Mouse (Mus musculus) intestine, postnatal 0 days (tissue): ENCODE data around the gene Acap2. TPM values are rescaled to one million over a fixed set of nuclear protein-coding genes. Genes with fewer than 3 reads are reported as not detected.

ENCODE experiments used
- ATAC-seq: fragments of 200-750 bp; cut with Nextera tagmentation; 2 replicates; pipeline ENCODE4 v1.8.0; 2017; ENCODE audit warnings: mild to moderate bottlenecking, moderate TSS enrichment, moderate library complexity
- H3K27ac ChIP-seq: fragments of 300-500 bp; sonication (generic); 2 replicates; pipeline ENCODE4 v1.5.1; 2014; ENCODE audit warnings: mild to moderate bottlenecking, low read depth, low read length, moderate library complexity
- H3K27me3 ChIP-seq: fragments of 300-500 bp; sonication (generic); replicated peaks from 2 replicates; pipeline ENCODE4 v1.6.1; 2014; ENCODE audit warnings: low read length, mixed read lengths; ENCODE audit not compliant: control insufficient read depth, insufficient read depth
- H3K36me3 ChIP-seq: fragments of 300-500 bp; sonication (generic); 2 replicates; pipeline ENCODE4 v1.6.1; 2014; ENCODE audit warnings: mild to moderate bottlenecking, moderate library complexity; ENCODE audit not compliant: control insufficient read depth, insufficient read depth
- H3K4me1 ChIP-seq: fragments of 300-500 bp; sonication (generic); replicated peaks from 2 replicates; pipeline ENCODE4 v1.6.1; 2014; ENCODE audit warnings: antibody characterized with exemption, low read length, mixed read lengths; ENCODE audit not compliant: control insufficient read depth, insufficient read depth
- H3K4me2 ChIP-seq: fragments of 300-500 bp; sonication (generic); replicated peaks from 2 replicates; pipeline ENCODE4 v1.6.1; 2014; ENCODE audit warnings: low read depth, mild to moderate bottlenecking, moderate library complexity
- H3K4me3 ChIP-seq: fragments of 300-500 bp; sonication (generic); 2 replicates; pipeline ENCODE4 v1.5.1; 2014; ENCODE audit warnings: low read depth, low read length
- H3K9ac ChIP-seq: fragments of 300-500 bp; sonication (generic); 2 replicates; pipeline ENCODE4 v1.6.1; 2014; ENCODE audit warnings: mild to moderate bottlenecking, low read depth, low read length
- H3K9me3 ChIP-seq: fragments of 300-500 bp; sonication (generic); 2 replicates; pipeline ENCODE4 v1.6.1; 2016; ENCODE audit warnings: mixed run types; ENCODE audit not compliant: control insufficient read depth
- CTCF ChIP-seq: sonication (generic); IDR thresholded peaks from 2 replicates; pipeline ENCODE4 v1.5.1; 2016; ENCODE audit warnings: low read depth, mild to moderate bottlenecking, control low read depth, antibody characterized with exemption, moderate library complexity
- WGBS: fragments of 180-500 bp; shearing (Covaris S2); extraction: QIAGEN DNeasy Blood & Tissue Kit; methylation state at CpG from one replicate; pipeline ENCODE4 v1.1.7; 2014; 5-methylcytosine and 5-hydroxymethylcytosine counted together
- polyA plus RNA-seq: library from polyadenylated mRNA; unstranded; fragments of >200 nt; fragmentation: Nextera tagmentation; extraction: Ambion mirVana; gene quantifications from 2 replicates; pipeline ENCODE4 v1.2.1, GENCODE M21; 2015

Gene Acap2
- polyA plus RNA-seq, 1 experiment from 2014 or later: 10.6 TPM

DNA sequence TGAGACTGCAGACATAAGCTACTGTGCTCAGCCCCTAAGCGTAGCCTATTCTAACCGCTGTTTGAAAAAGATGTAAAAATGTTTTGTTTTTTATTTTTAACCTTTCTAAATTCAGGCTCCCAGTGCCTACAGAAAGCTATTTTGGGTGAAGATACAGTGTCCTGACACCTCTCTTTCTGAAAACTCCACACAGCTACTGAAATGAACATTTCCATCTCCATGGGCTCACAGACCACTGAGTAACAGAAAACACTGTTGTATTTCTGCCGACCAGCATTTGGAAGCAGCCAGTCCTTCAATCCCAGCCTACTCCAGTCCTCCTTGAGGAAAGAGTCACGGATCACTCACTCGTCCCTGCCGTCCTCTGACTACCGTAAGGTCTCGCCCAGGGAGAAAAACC lies 39.5 kb upstream of the Acap2 start:
- H3K4me2 ChIP-seq: no peak overlapping the region
- TF ChIP-seq CTCF: no peak
- no peaks in the 10 kb centered on the region for H3K4me1 ChIP-seq
- ATAC-seq: no peak
- no peaks in the 10 kb centered on the region for H3K36me3 ChIP-seq
- no peaks in the 10 kb centered on the region for H3K9me3 ChIP-seq
- WGBS: 94% methylated on average over 8 of the region's 8 CpGs
- H3K27ac ChIP-seq: no peak overlapping the region
- H3K4me3 ChIP-seq: no peak overlapping the region
- H3K9ac ChIP-seq: no peak overlapping the region
- no peaks in the 10 kb centered on the region for H3K27me3 ChIP-seq

DNA sequence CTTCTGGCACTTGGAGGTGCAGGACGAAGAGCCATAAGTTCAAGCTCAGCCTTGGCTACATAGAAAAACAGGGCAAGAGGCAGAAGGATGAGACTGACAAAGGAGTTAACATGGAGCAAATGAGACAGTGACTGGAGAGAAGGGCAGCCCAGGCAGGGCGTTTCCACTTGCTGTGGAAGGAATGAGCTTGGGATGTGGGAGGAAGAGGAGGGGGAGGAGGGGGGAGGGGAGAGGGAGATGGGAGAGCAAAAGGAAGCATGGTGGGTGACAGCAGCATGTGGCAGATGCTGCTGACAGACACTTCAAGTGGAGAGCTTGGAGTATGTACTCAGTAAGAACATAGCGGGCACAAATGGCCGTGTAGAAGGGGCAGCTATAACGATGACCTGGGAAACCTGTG lies 37.2 kb upstream of the Acap2 start:
- no peak overlapping the region for H3K4me3 ChIP-seq
- H3K36me3 ChIP-seq: no peaks in the 10 kb centered on the region
- H3K9me3 ChIP-seq: no peaks in the 10 kb centered on the region
- TF ChIP-seq CTCF: no peak
- no peaks in the 10 kb centered on the region for H3K27me3 ChIP-seq
- no peak overlapping the region for H3K9ac ChIP-seq
- ATAC-seq: no peak
- 81% methylated on average over 5 of the region's 5 CpGs for WGBS
- H3K4me1 ChIP-seq: no peaks in the 10 kb centered on the region; the same call in 1 of the 2 replicates
- H3K27ac ChIP-seq: no peak overlapping the region
- no peak overlapping the region for H3K4me2 ChIP-seq

DNA sequence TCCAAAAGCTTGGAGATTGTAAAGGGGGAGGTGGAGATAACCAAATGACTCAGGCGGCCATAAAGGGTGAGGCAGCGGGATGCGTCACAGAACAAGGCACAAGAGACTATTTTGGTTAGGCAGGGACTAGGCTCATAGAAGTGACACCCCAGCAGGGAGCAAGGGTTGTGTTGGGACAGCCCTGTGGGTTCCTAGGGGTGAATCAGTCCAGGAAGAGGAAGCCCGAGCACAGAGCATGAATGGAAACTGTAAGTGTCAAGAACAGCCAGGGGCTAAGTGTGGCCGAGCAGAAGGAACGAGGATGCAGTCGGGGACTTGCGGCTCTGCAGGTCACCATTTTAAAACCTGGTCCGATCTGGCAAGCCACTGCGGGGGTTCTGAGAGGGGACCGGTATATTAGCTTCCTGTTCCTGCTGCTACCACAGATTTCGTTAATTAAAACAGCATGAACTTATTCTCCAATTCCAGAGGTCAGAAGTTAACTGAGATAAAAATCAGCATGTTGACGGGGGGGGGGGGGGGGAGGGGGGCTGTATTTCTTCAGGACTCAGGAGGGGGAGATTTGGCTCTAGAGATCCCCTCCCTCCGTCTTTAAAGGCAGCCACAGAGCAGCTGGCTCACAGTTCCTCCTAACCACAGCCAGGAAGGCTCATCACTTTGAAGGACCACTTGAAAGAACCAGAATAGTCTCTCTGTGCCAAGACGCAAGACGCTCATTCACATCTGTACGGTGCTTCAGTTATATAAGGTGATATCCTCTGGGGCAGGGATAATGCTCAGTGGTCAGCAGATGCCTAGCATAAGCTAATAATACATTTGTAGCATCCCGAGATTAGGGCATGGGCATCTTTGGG lies 34.6 kb upstream of the Acap2 start:
- ATAC-seq: 0 out of 2 replicates have a peak, but pooled peaks have one; percentile 37
- no peaks in the 10 kb centered on the region for H3K36me3 ChIP-seq
- no peaks in the 10 kb centered on the region for H3K27me3 ChIP-seq
- H3K9me3 ChIP-seq: no peaks in the 10 kb centered on the region
- H3K9ac ChIP-seq: no peak overlapping the region
- no peaks in the 10 kb centered on the region; the same call in 1 of the 2 replicates for H3K4me1 ChIP-seq
- peak overlapping the region; percentile 48 for H3K4me2 ChIP-seq
- WGBS: 31% methylated on average over 18 of the region's 18 CpGs
- TF ChIP-seq CTCF: no peak
- H3K27ac ChIP-seq: no peak overlapping the region
- no peak overlapping the region for H3K4me3 ChIP-seq

DNA sequence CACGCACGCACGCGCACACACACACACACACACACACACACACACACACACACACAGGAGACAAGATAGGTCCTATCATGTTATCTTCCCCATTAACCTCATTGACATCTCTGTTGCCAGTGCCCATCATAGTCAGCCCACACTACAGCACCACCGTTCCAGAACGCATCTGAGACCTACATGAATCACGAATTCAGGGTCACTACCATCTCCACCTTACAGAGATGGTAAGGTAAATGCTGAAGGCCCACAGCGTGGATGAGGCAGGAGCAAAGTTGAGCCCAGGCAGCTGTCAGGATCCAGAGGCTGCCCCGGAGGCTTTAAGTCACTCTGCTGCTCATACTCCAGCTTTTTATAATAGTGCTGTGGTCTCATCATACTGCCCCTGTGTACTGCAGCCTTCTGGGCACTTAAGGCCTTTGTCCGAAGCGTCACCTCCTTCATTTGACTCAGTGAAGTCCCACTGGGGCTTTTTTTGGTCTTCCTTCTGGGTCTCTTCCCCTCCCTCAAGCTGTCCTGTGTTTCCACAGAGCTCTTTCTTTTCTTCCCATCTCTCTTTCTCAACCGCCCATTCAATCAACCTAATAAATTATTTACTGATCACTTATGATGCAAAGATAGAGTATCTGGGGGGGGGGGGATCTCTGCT lies 33.9 kb upstream of the Acap2 start:
- 87% methylated on average over 12 of the region's 12 CpGs for WGBS
- no peak for ATAC-seq
- no peak overlapping the region for H3K4me2 ChIP-seq
- H3K4me1 ChIP-seq: no peaks in the 10 kb centered on the region; the same call in 1 of the 2 replicates
- H3K27ac ChIP-seq: no peak overlapping the region
- H3K27me3 ChIP-seq: no peaks in the 10 kb centered on the region
- H3K9ac ChIP-seq: no peak overlapping the region
- no peak for TF ChIP-seq CTCF
- no peaks in the 10 kb centered on the region for H3K36me3 ChIP-seq
- no peak overlapping the region for H3K4me3 ChIP-seq
- no peaks in the 10 kb centered on the region for H3K9me3 ChIP-seq

DNA sequence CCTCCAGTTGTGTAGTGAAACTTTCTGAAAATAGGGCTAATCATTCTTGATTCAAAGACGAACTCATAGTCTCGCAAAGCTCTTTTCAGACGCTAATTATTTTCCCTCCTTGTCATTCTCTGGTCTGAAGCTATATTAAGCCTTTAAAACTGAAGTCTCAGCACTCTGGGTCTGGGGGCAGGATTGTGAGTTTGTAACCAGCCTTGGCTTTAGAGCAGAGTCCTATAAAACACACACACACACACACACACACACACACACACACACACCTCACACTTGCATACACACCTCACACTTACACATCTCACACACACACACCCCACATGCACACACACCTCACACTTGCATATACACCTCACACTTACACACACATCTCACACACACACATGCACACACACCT lies 33.3 kb upstream of the Acap2 start:
- WGBS: 58% methylated on average over 3 of the region's 3 CpGs
- H3K9ac ChIP-seq: no peak overlapping the region
- no peaks in the 10 kb centered on the region; the same call in 1 of the 2 replicates for H3K4me1 ChIP-seq
- TF ChIP-seq CTCF: no peak
- H3K27me3 ChIP-seq: no peaks in the 10 kb centered on the region
- no peak overlapping the region for H3K27ac ChIP-seq
- H3K4me3 ChIP-seq: no peak overlapping the region
- no peak for ATAC-seq
- peak overlapping the region; percentile 57; the same call in 1 of the 2 replicates for H3K4me2 ChIP-seq
- H3K36me3 ChIP-seq: no peaks in the 10 kb centered on the region
- H3K9me3 ChIP-seq: no peaks in the 10 kb centered on the region

DNA sequence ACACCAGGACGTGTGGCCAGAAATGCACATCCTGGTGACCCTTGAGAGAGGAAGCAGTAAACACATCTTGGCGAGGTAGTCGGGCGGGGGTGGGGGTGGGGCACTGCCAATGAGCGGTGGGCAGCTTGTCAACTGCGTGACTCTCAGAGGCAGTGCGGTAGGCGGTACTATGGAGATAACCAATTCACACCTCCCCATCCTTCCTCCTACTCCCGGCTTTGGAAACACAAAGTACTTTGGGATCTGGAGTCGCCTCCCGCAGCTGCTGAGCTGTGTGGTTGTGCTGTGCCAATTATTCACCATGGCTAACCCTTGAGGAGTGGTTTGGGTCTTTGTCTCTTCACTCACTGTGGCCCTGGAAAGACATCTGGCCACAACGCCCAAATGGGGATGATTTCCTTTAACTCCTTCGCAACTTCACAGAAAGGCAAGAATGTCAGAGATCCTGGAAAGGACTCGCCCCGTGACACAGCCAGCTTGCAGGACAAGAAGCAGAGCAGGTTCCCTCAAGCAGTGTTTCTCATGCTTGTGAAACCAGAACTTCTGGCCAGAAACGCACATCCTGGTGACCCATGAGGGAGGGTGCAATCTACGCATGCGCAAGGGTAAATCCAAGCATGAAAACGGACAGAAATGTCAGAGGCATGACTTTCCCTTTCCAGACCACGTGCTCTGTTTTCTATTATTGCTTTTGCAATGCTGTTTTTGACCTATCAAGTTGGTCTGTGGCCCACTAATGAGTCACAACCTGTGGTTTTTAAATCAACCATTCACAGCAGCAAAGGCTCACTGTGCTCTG lies 32.7 kb upstream of the Acap2 start:
- 14% methylated on average over 20 of the region's 20 CpGs for WGBS
- no peaks in the 10 kb centered on the region; the same call in 1 of the 2 replicates for H3K4me1 ChIP-seq
- no peak overlapping the region for H3K27ac ChIP-seq
- no peak for TF ChIP-seq CTCF
- no peaks in the 10 kb centered on the region for H3K36me3 ChIP-seq
- peak overlapping the region; percentile 57 for H3K4me2 ChIP-seq
- ATAC-seq: peak; percentile 23; the same call in 1 of the 2 replicates
- H3K9me3 ChIP-seq: no peaks in the 10 kb centered on the region
- no peak overlapping the region for H3K9ac ChIP-seq
- no peaks in the 10 kb centered on the region for H3K27me3 ChIP-seq
- H3K4me3 ChIP-seq: no peak overlapping the region; the same call in 1 of the 2 replicates
